Mouse (Mus musculus): ENCODE measurements around the gene Olfr632. TPM values are rescaled to one million over a fixed set of nuclear protein-coding genes. Genes with fewer than 3 reads are reported as not detected.

The Olfr632 gene
- polyA plus RNA-seq, 1 experiment = not detected

- Histone ChIP-seq H3K4me3 (ENCODE audit: insufficient read depth, low read depth, low read length) (no peak within 1 kb of the TSS), H3K4me1 (ENCODE audit: control insufficient read depth, insufficient read depth, low read length) (no peaks in the 10 kb centered on the region), H3K27ac (ENCODE audit: insufficient read depth, low read depth, low read length) (no peak within 1 kb of the TSS)
- WGBS = 73% methylated on average over 1 of the region's 1 CpGs
- TF ChIP-seq POLR2A (IDR thresholded peaks at IDR 0.05; ENCODE audit: insufficient read depth, low read depth, low read length) (no peak), CTCF (IDR thresholded peaks at IDR 0.05; ENCODE audit: insufficient read depth, low read depth, low read length) (no peak)
These were observed 36.7 kb downstream of the Olfr632 start, which contains the start of gene Olfr635 for GRCm38 (mm10) chr7:103970852-103971251. Gene Olfr635 (plus strand): TSS chr7:103971152.

- H3K4me3 ChIP-seq (ENCODE audit: insufficient read depth, low read depth, low read length) = no peak overlapping the region
- no peaks in the 10 kb centered on the region for H3K4me1 ChIP-seq (ENCODE audit: control insufficient read depth, insufficient read depth, low read length)
- H3K27ac ChIP-seq (ENCODE audit: insufficient read depth, low read depth, low read length) = no peak overlapping the region
- 66% methylated on average over 1 of the region's 1 CpGs for WGBS
- TF ChIP-seq CTCF (IDR thresholded peaks at IDR 0.05; ENCODE audit: insufficient read depth, low read depth, low read length) (no peak), POLR2A (IDR thresholded peaks at IDR 0.05; ENCODE audit: insufficient read depth, low read depth, low read length) (no peak)
These were observed 37.6 kb downstream of the Olfr632 start for GRCm38 (mm10) chr7:103971782-103972181.

Other genes with a start within 250 kb of the Olfr632 start
- gene Olfr243, start 219.7 kb upstream of the Olfr632 start, polyA plus RNA-seq (2012; ENCODE audit: insufficient read depth, insufficient read length, low replicate concordance, missing spikeins) = not detected in 2 replicates
- gene Olfr628, start 204.0 kb upstream of the Olfr632 start, polyA plus RNA-seq (2012; ENCODE audit: insufficient read depth, insufficient read length, low replicate concordance, missing spikeins) = not detected in 2 replicates
- gene Olfr629, start 189.4 kb upstream of the Olfr632 start, polyA plus RNA-seq (2012; ENCODE audit: insufficient read depth, insufficient read length, low replicate concordance, missing spikeins) = not detected in 2 replicates
- gene Olfr630, start 177.0 kb upstream of the Olfr632 start, polyA plus RNA-seq (2012; ENCODE audit: insufficient read depth, insufficient read length, low replicate concordance, missing spikeins) = not detected in 2 replicates
- gene Olfr69, start 162.8 kb upstream of the Olfr632 start, polyA plus RNA-seq (2012; ENCODE audit: insufficient read depth, insufficient read length, low replicate concordance, missing spikeins) = not detected in 2 replicates
- not detected in 2 replicates for gene Olfr68, start 154.6 kb upstream of the Olfr632 start, polyA plus RNA-seq (2012; ENCODE audit: insufficient read depth, insufficient read length, low replicate concordance, missing spikeins)
- gene Olfr67, start 142.5 kb upstream of the Olfr632 start, polyA plus RNA-seq (2012; ENCODE audit: insufficient read depth, insufficient read length, low replicate concordance, missing spikeins) = not detected in 2 replicates
- not detected in 2 replicates for gene Hbb-bt, start 120.4 kb upstream of the Olfr632 start, polyA plus RNA-seq (2012; ENCODE audit: insufficient read depth, insufficient read length, low replicate concordance, missing spikeins)
- gene Hbb-bs, start 106.3 kb upstream of the Olfr632 start, polyA plus RNA-seq (2012; ENCODE audit: insufficient read depth, insufficient read length, low replicate concordance, missing spikeins) = not detected in 2 replicates
- not detected in 2 replicates for gene Hbb-bh2, start 93.8 kb upstream of the Olfr632 start, polyA plus RNA-seq (2012; ENCODE audit: insufficient read depth, insufficient read length, low replicate concordance, missing spikeins)
- not detected in 2 replicates for gene Hbb-bh1, start 91.2 kb upstream of the Olfr632 start, polyA plus RNA-seq (2012; ENCODE audit: insufficient read depth, insufficient read length, low replicate concordance, missing spikeins)
- not detected in 2 replicates for gene Hbb-y, start 81.1 kb upstream of the Olfr632 start, polyA plus RNA-seq (2012; ENCODE audit: insufficient read depth, insufficient read length, low replicate concordance, missing spikeins)
- gene Olfr66, start 48.1 kb upstream of the Olfr632 start, polyA plus RNA-seq (2012; ENCODE audit: insufficient read depth, insufficient read length, low replicate concordance, missing spikeins) = not detected in 2 replicates
- gene Olfr64, start 39.9 kb upstream of the Olfr632 start, polyA plus RNA-seq (2012; ENCODE audit: insufficient read depth, insufficient read length, low replicate concordance, missing spikeins) = not detected in 2 replicates
- not detected in 2 replicates for gene Olfr65, start 30.9 kb upstream of the Olfr632 start, polyA plus RNA-seq (2012; ENCODE audit: insufficient read depth, insufficient read length, low replicate concordance, missing spikeins)
- gene Olfr631, start 5.5 kb upstream of the Olfr632 start, polyA plus RNA-seq (2012; ENCODE audit: insufficient read depth, insufficient read length, low replicate concordance, missing spikeins) = not detected in 2 replicates
- gene Olfr633, start 10.1 kb downstream of the Olfr632 start, polyA plus RNA-seq (2012; ENCODE audit: insufficient read depth, insufficient read length, low replicate concordance, missing spikeins) = not detected in 2 replicates
- gene Olfr635, start 36.8 kb downstream of the Olfr632 start, polyA plus RNA-seq (2012; ENCODE audit: insufficient read depth, insufficient read length, low replicate concordance, missing spikeins) = not detected in 2 replicates
- not detected in 2 replicates for gene Olfr638, start 64.4 kb downstream of the Olfr632 start, polyA plus RNA-seq (2012; ENCODE audit: insufficient read depth, insufficient read length, low replicate concordance, missing spikeins)
- gene Olfr639, start 83.0 kb downstream of the Olfr632 start, polyA plus RNA-seq (2012; ENCODE audit: insufficient read depth, insufficient read length, low replicate concordance, missing spikeins) = not detected in 2 replicates
- not detected in 2 replicates for gene Olfr640, start 91.2 kb downstream of the Olfr632 start, polyA plus RNA-seq (2012; ENCODE audit: insufficient read depth, insufficient read length, low replicate concordance, missing spikeins)
- gene Olfr641, start 101.1 kb downstream of the Olfr632 start, polyA plus RNA-seq (2012; ENCODE audit: insufficient read depth, insufficient read length, low replicate concordance, missing spikeins) = not detected in 2 replicates
- gene Olfr642, start 118.3 kb downstream of the Olfr632 start, polyA plus RNA-seq (2012; ENCODE audit: insufficient read depth, insufficient read length, low replicate concordance, missing spikeins) = not detected in 2 replicates
- gene 4930516K23Rik, start 127.1 kb downstream of the Olfr632 start, polyA plus RNA-seq (2012; ENCODE audit: insufficient read depth, insufficient read length, low replicate concordance, missing spikeins) = not detected in 2 replicates
- not detected in 2 replicates for gene Olfr644, start 137.5 kb downstream of the Olfr632 start, polyA plus RNA-seq (2012; ENCODE audit: insufficient read depth, insufficient read length, low replicate concordance, missing spikeins)
- gene Olfr645, start 151.1 kb downstream of the Olfr632 start, polyA plus RNA-seq (2012; ENCODE audit: insufficient read depth, insufficient read length, low replicate concordance, missing spikeins) = not detected in 2 replicates
- gene Olfr646, start 170.5 kb downstream of the Olfr632 start, polyA plus RNA-seq (2012; ENCODE audit: insufficient read depth, insufficient read length, low replicate concordance, missing spikeins) = not detected in 2 replicates
- not detected in 2 replicates for gene Ubqln5, start 195.5 kb downstream of the Olfr632 start, polyA plus RNA-seq (2012; ENCODE audit: insufficient read depth, insufficient read length, low replicate concordance, missing spikeins)
- not detected in 2 replicates for gene Olfr643, start 203.1 kb downstream of the Olfr632 start, polyA plus RNA-seq (2012; ENCODE audit: insufficient read depth, insufficient read length, low replicate concordance, missing spikeins)
- gene Ubqln3, start 208.9 kb downstream of the Olfr632 start, polyA plus RNA-seq (2012; ENCODE audit: insufficient read depth, insufficient read length, low replicate concordance, missing spikeins) = not detected in 2 replicates
- not detected in 2 replicates for gene Ubqlnl, start 216.2 kb downstream of the Olfr632 start, polyA plus RNA-seq (2012; ENCODE audit: insufficient read depth, insufficient read length, low replicate concordance, missing spikeins)
- not detected in 2 replicates for gene Olfm5, start 230.5 kb downstream of the Olfr632 start, polyA plus RNA-seq (2012; ENCODE audit: insufficient read depth, insufficient read length, low replicate concordance, missing spikeins)
- gene Olfr648, start 249.0 kb downstream of the Olfr632 start, polyA plus RNA-seq (2012; ENCODE audit: insufficient read depth, insufficient read length, low replicate concordance, missing spikeins) = not detected in 2 replicates

All from olfactory bulb, adult 2 months (tissue).